Mouse (Mus musculus) ES-E14 (cell line): ENCODE results near the gene Zfp771.

Experiments
- CHD2 ChIP-seq: IDR thresholded peaks from 2 replicates; pipeline ENCODE4 v1.6.1; 2014; ENCODE audit warnings: mild to moderate bottlenecking, low read depth, low read length, inconsistent platforms
- HCFC1 ChIP-seq: IDR thresholded peaks from 2 replicates; pipeline ENCODE4 v1.6.1; 2012; ENCODE audit warnings: low read length, inconsistent platforms, borderline replicate concordance; ENCODE audit not compliant: insufficient read depth
- ZC3H11A ChIP-seq: IDR thresholded peaks from 2 replicates; pipeline ENCODE4 v1.6.1; 2012; ENCODE audit warnings: low read depth, mild to moderate bottlenecking, inconsistent platforms, low read length, borderline replicate concordance

GRCm38 (mm10) chr7:127272566-127272965, 28.5 kb downstream of the Zfp771 start:
- no peak for TF ChIP-seq HCFC1
- no peak for TF ChIP-seq ZC3H11A
- TF ChIP-seq CHD2, result no peak
